Mouse (Mus musculus) cortical plate, adult 2 months (tissue): ENCODE measurements at regions not wholly inside any gene's neighbourhood (a gene's known extent, or its start where the extent isn't known, plus 50 kb on each side); places are given as distances from the start of the nearest gene placed in this dataset.

Source experiments
- H3K27ac ChIP-seq: fragments of 200-500 bp; 2 replicates; pipeline ENCODE4 v1.5.1; 2012; ENCODE audit warnings: low read length, control low read depth, inconsistent platforms; ENCODE audit not compliant: insufficient read depth
- H3K4me1 ChIP-seq: fragments of 200-500 bp; 2 replicates; pipeline ENCODE4 v1.6.1; 2011; ENCODE audit warnings: low read length; ENCODE audit not compliant: control insufficient read depth, insufficient read depth
- H3K4me3 ChIP-seq: fragments of 200-500 bp; 2 replicates; pipeline ENCODE4 v1.5.1; 2011; ENCODE audit warnings: mild to moderate bottlenecking, low read length, control low read depth; ENCODE audit not compliant: insufficient read depth
- CTCF ChIP-seq: fragments of 200-500 bp; IDR thresholded peaks from 2 replicates; pipeline ENCODE4 v1.5.1; 2011; ENCODE audit warnings: mild to moderate bottlenecking, control low read depth, low read length; ENCODE audit not compliant: insufficient read depth; ENCODE audit errors: extremely low read depth
- POLR2A ChIP-seq: fragments of 200-500 bp; IDR thresholded peaks from 2 replicates; pipeline ENCODE4 v1.6.1; 2011; ENCODE audit warnings: mild to moderate bottlenecking, low read length, control low read depth; ENCODE audit not compliant: insufficient read depth; ENCODE audit errors: extremely low read depth

GRCm38 (mm10) chr1:21132340-21132739 lies 53.3 kb upstream of the Tram2 start:
- H3K27ac ChIP-seq = no peak overlapping the region
- no peaks in the 10 kb centered on the region for H3K4me1 ChIP-seq
- no peak overlapping the region for H3K4me3 ChIP-seq
- TF ChIP-seq CTCF (no peak), POLR2A (no peak)

DNA sequence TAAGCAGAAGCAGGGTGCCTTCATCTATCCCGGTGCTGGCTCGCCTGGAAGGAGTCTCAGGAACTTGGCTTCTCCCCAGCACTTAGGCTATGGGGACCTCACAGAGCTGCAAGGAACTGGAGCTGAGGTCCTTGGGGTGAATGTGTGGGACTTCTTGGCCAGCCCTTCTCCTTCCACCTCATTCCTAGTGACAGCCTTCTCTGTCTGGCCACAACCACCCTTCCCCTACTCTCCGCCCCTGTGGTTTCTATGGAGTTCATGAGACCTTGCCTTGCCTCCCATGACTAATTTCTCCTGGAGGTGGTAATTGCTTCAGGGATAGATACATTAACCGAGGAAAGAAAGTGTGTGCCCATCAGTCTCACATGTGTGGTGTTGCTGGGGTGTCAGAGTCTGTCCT lies 67.9 kb upstream of the Tram2 start:
- Histone ChIP-seq H3K27ac (no peak overlapping the region), H3K4me3 (no peak overlapping the region), H3K4me1 (no peaks in the 10 kb centered on the region)
- TF ChIP-seq CTCF (no peak), POLR2A (no peak)

DNA sequence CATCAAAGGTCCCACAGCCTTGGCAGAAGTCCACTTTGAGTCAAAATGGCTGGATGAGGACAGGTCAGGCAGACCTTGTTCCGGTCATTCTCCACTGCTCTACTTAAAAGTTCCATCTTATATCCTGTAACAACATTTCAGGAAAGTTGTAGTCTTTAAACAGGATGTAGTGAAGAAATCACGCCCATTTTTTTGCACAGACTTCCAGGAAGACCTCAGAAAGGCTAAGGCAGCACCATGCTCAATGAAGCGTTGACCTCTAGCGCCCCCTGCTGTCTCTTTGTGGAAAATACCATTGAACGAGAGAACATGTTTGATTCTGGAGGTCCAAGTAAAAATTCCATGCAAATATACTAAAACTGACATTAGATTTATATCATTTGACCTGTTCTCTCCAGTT lies 56.6 kb upstream of the Tmem14a start:
- TF ChIP-seq CTCF (peak; percentile 91), POLR2A (no peak)
- no peaks in the 10 kb centered on the region for H3K4me1 ChIP-seq
- H3K27ac ChIP-seq = no peak overlapping the region
- no peak overlapping the region for H3K4me3 ChIP-seq

DNA sequence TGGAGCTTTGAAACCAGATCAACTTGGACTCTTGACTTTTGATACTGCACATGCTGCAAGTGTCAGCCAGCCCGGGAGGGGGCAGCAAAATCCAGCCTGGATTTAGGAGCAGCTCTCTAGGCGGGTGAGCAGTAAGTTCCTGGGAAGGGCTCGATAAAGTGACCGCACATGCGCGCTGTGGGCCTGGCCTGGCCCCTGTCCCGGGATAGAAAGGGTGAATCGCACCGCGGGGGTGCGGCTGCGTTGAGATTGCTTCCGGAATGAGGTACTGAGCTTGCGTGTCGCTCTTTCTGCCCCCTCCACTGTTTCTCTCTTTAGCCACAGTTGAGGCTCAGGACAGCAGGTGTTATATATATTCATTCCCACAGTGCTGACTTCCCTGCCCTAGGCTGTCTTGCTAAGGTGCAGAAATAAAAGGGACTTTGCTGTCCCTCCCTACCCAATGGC lies 52.1 kb upstream of the Tmem14a start:
- H3K4me1 ChIP-seq = no peaks in the 10 kb centered on the region
- H3K4me3 ChIP-seq = peak overlapping the region; percentile 31
- H3K27ac ChIP-seq = no peak overlapping the region
- TF ChIP-seq CTCF (peak; percentile 80), POLR2A (peak; percentile 54)

- Histone ChIP-seq H3K4me1 (no peaks in the 10 kb centered on the region), H3K4me3 (peak overlapping the region; percentile 31), H3K27ac (no peak overlapping the region)
- TF ChIP-seq POLR2A = no peak
- TF ChIP-seq CTCF = no peak
Observed at GRCm38 (mm10) chr1:21166762-21167161, 51.6 kb upstream of the Tmem14a start.
